Mouse (Mus musculus) urinary bladder, adult 2 months (tissue): ENCODE data around the gene Myo1b. TPM values are rescaled to one million over a fixed set of nuclear protein-coding genes. Genes with fewer than 3 reads are reported as not detected.

Source experiments
- DNase-seq: peaks from one replicate; pipeline ENCODE4 v3.0.0; 2022; ENCODE audit warnings: low spot score
- polyA plus RNA-seq: library from polyadenylated mRNA; depleted of rRNA; stranded (reverse); fragments of >200 nt; gene quantifications from 2 replicates; pipeline ENCODE4 v1.2.3, GENCODE M21; 2012

Myo1b gene
- polyA plus RNA-seq, 1 experiment: 28.2 TPM

DNA sequence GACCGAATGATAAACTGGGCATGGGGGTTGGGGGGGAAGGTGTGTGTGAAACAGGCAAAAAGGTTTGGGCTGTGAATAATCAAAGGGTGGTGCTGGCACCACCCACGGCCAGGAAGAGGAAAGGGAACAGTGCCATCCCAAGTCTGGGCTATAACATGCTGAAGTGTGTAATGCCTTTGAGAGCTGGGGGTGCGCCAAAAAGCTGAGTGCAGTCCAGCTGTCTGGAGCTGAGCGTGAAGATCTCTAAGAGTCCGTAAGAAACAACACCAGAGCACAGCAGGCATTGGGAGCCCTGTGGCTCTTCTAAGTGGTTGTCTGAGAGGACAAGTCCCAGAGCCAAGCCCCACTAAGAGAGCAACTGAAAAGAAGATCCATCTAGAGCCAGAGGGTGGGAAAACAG is 63.6 kb downstream of the Myo1b start:
- no peak for DNase-seq

DNA sequence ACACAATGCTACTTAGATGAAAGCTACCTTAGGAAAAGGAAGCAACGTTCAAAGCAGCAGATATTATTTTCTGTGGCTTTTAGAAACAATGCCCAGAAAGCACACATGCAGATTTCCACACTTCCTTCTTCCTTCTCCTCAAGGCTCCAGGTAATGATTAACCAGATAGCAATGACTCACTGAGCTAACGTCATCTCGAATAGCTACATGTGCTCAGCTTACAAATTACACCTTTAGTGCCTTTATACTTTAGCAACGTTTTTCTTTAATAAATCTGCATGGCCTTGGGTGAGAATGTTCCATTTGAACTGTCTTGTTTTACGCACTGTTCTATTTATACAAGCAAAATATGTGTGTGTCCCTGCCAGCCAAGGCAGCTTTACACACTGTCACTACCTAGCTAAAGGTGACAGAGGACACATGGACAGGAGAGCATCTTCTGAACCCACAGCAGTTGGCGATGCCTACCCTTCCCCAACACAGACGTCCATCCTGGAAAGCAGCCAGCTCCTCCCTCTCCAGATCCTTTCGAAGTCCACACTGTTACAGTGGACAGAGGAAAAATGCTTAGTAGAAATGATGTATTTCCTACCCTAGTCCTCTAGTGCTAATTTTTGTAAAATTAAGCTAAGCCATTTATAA is 66.2 kb downstream of the Myo1b start:
- DNase-seq: no peak

DNA sequence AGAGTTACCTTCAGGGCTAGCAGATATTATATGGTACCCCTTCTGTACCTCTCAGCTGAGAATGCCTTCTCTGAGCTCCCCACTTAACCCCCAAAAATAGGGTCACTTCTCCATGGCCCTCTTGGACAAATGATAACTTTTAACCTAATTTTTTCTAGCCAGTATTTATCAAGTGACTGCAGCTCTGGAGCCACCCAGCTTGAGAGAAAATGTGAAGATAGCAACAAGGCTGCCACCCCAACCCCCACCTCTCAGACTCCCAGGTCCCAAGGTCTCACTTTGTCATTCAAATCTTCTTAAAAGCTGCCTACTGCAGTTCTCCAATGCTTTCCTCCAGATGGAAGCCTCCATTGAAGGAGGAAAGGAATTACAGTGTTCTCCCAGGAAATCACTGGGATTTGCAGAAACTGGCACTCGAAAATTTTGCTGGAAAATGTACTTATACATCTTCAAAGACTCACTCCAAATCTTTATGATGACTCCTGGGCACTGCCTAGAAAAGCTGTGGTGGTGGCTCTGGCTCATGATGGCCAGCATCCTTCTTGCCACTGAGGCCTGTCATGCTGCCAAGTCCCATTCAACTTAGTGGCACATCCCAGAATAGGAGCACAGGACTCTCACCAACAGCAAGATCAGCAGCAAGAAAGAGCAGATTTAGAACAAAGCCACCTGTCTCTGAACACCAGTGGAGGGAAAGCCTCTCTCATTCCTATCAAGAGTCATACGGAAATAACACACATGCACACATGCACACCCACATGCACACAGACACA is 70.4 kb downstream of the Myo1b start:
- no peak for DNase-seq

DNA sequence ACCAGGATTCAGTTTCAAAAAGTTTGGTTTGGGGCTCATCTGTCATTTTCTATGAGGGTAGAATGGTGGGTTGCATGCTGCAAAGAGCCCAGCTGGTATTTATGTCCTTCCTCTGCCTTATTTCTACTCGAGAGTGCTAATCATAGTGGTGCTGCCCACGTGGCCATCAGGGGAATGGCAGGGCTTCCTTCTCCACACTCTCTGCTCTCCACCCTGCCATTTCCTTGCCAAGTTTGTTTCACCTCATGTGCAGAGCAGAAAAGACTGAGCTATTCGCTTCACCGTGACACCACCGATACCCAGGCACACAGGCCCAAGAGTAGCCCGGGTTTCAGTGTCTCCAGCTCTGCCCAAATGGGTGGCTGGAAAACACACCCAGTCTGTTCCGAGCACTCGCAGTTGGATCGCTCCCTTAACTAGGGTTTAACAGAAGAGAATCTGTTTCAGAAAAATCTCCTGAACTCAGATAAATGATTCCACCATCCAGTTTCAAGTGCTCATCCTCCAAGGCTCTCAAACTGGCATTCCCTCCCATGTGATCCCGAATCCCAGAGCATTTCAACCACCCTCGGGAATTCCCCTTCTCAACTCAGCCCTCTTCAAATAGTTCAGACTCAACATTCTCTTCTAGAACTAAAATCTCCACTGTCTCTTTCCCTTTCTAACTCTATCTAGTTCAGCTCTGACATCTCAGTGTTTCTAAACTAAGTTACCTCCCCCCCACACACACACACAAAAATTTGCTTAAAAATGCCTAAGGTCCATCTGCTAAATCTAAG is 77.8 kb downstream of the Myo1b start:
- no peak for DNase-seq

DNA sequence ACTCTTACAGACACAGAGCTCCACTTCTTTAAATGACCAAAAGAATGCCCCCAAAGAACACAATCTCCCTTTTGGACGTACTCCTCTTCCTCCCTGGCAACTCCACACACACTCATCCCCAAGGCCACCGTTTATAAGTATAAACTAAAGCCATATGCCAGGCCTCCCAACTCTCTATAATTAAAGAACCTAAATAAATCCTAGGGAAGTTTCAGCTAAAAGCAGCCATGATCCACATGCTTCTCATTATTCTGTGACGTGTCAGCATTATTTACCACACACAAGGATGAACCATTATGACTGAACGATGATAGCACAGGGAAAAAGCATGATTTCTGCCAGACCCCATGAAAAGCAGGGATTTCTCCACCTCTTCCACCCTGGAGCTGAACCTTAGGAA is 78.6 kb downstream of the Myo1b start:
- no peak for DNase-seq

DNA sequence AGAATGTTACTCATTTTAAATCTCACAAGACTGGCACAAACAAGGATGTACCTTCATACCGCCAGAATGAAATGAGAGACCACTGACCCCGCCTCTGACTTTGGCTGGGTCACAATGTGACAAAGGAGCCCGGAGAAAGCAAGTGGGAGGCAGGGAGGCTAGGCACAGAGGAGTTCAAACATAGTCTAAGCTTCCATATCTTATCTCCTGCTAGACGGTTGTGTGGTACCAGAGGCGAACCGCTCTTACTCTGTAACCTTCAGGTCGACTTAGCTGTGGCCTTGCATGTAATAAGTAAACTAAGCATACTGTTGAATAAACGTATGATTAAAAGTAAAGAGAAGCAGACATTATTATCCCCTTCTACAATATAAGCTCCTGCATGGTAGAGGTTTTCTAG is 80.1 kb downstream of the Myo1b start:
- DNase-seq: no peak

DNA sequence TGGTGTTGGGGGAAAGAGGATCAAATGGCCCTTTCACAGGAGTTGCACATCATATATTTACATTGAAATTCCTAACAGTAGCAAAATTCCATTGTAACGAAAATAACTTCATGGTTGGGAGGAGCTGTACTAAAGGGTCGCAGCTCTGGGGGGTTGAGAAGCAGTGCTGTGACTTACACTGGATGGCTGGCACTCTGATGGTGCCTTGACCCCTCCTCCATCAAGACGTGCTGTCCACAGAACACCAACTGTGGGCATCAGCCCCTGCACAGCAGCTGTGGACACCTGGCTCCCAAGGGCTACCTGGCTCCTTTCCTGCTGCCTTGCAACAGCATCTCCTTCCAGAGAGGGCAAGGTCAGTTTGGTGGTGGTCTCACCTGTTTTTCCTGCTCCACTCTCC is 81.8 kb downstream of the Myo1b start:
- no peak for DNase-seq

DNA sequence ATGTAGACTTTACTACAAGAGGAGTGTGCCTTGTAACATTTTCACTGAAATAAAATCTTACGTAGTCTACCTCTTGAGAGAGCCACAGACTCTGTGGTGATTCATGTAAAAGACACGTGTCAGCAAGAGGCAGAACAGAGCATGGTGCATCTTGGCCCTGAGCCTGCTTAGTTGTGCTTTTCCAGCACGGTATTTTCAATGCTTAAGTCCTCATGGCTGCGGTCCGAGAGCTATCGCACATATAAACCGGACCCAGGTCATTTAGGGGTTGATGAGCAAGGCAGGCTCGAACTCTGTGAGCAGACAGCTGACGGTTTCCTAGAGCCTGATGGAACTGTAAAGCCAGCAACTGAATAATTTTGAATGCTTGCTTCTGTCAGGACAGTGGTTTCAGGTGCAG is 86.5 kb downstream of the Myo1b start:
- no peak for DNase-seq

DNA sequence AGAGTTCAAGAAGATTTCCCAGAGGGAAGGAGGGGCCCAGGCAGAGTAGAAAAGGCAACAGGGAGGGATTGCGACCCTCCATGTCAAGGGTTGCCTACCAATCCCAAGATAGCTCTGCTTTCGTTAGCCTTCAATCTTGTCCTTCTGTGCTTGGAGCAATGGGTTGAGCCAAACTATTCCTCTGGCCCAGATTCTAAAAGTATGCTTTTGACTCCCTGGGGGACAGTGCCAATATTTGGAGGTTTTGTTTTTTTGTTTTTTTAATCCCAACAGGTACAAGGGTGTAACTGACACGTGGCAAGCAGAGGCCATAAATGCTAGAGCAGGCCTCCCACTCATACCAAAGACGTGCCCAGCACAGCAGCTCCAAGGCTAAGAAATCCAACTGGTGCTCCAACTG is 93.3 kb downstream of the Myo1b start:
- DNase-seq: no peak

DNA sequence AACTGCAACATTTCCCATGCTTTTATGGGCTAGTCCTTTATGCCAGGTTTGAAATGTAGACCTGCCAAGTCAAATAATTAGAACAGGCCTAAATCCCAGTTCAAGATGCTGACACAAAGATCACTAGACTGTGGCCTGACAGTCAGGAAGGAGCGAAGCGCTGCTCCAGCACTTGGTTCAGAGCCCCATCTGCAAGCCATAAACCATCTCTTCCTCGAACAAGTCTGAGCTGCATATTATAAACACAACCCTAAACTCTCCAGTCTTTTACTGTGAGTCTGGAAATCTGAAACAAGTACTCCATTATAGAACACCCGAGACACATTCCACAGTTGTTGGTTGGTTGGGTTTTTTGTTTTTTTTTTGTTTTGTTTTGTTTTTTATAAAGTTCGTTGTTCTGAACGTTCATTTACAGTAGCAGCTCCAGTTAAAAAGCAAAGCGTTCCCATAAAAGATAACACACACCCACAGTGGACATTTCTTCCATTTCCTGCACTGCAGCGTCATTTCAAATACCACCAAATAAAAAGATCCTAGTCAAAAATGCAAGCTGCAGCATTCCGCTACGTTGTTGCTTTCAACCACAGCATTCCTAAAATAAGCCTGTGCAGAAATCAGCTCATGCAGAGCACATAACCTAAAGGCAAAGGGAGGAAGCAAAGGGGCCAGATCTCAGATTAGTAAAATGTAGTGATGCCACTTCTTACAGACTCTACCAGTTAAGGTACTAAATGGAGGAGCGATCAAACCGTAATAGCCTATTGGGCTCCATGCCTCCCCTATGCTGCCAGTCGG is 94.0 kb downstream of the Myo1b start:
- no peak for DNase-seq

DNA sequence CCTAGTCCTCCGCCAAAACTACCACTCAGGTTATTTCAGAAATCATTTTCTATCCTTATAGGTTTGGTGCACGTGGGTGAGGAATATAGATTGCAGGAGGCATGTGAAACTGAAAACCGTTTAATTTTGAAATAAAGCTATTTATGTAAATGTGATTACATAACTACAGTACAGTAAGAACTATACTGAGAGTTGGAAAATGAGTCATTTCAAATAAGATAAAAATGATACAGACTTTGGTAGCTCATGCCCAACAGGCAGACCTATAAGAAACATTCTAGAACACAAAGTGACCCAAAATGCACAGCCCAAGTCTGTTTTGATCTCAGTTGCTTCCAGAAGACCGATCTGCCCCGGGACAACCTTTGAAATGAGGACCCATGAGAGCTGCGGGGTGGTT is 95.4 kb downstream of the Myo1b start:
- DNase-seq: no peak

DNA sequence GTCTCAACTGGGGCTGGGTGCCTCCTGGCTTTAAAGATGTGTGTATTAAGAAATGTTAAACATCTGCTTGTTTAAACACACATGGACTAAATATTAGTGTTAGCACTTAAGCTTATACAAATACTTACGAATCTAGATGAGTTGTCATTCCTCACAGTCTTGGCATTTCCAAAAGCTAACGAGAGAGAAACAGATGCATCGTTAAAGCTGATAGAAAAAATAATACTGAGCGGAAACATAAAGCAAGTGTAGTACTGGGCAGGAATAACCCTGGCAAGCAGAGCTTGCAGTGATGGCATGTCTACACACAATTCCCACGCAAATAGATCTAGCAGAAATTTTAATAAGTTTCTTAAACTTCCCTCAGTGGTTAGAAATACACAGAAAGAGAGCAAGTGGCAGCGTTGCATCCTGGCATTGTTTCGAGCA is 95.8 kb downstream of the Myo1b start:
- no peak for DNase-seq

DNA sequence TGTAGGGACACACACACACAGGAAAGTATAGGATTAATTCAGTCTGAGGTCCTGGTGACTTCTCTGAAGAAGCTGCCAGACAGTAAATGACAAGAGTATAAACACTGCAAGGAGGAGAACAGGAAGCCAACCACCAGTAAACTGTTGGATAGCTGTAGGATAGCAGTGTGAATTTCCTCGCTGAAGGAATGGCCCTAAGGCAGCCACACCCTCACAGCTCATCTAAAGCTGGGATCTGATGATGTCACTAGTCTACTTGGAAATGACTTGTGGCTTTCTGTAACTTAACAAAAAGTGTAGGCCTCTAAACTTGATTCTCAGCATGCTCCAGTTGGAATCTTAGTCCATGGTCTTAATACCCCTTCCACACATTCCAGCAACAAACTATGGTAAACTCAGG is 100.2 kb downstream of the Myo1b start:
- DNase-seq: no peak

DNA sequence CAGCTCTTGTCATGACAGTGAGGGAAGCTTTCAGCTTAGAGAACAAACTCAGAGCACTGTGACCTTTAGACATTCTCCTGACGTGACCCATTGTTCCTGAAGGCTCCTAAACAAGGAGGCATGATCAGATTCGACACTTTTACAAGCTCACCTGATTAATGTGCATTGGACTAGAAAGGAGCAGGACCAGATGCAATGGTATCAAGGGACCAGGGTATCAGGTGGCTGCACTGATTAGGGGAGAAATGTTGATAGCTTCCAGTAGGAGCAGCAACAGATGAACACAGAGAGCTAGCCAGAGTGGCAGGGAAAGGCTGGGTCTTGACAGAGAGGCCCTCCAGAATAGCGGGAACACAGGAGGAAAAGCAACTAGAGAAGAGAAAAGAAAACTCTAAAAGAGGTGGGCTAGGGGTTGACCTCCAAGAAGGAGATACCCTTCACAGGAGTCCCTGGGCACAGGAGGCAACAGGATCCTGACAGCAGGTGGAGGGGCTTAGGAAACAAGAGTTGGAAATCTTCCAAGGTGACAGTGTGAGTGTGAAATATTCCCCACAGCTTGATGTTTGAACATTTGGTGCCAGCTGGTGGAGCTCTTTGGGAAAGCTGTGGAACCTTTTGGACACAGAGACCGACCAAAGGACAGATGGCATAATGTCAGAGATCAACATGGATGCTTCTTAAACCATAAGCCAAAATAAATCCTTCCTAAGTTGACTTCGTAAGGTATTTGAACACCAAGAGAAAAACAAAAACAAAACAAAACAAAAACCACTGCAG is 100.8 kb downstream of the Myo1b start:
- no peak for DNase-seq

DNA sequence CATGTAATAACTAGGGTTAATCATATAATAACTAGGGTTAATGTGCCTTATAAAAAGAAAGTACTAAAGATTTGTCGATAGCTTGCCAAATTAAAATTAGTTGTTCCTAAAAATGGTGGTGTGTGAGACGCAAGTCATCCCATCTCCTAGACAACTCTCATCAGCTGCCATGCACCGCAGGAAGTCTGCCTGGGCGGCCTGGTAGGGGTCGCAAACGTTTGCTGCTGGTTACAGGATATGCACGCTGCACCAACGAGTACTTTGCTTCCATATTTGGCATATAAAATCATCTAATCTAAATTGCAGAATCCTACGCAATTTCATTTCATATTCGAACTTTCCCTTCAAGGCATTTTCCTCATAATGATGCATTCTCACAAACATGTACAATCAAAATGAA is 107.0 kb downstream of the Myo1b start:
- no peak for DNase-seq

DNA sequence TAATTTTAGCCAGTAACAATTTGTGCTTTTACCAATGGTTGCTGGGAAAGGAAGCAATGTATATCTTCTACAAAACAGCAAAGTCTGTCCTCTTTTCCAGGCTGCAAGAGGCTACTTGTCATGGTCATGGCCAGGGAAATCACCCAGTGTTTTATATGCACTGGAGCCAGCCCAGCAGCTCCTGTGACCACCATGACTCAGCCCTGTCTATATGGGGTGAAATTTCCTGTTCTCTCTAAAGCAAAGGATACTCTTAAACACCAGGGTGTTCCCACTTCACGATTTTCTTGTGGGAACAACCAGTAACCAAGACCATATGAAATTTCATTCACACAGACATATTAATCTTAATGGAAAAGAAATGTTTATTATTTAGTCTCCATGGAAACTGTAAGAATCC is 107.6 kb downstream of the Myo1b start:
- no peak for DNase-seq

DNA sequence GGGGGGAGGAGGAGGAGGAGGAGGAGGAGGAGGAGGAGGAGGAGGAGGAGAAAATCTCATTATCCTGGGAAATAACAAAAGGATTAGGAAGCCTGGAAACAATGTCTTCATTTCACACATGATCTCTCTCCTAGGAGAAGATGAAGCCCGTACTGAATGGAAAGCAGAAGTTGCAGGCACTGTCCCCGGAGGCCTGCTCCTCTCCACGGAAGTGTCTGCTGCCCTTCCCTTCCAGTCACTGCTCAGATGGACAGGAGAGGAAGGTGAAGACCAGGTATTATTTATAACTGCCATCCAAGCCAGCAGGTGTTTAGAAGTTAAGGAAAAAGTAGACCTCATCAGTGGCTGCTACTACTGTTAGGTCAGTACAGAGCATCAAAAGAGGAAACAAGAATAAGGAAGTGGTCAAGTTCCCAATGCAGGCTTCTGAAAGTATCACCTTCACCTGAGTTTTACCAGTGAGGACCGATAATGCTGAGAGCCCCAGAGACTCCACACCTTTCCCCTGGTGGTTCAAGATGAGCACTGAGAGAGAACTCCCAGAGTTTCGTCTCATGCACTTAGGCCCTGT is 110.7 kb downstream of the Myo1b start:
- no peak for DNase-seq

DNA sequence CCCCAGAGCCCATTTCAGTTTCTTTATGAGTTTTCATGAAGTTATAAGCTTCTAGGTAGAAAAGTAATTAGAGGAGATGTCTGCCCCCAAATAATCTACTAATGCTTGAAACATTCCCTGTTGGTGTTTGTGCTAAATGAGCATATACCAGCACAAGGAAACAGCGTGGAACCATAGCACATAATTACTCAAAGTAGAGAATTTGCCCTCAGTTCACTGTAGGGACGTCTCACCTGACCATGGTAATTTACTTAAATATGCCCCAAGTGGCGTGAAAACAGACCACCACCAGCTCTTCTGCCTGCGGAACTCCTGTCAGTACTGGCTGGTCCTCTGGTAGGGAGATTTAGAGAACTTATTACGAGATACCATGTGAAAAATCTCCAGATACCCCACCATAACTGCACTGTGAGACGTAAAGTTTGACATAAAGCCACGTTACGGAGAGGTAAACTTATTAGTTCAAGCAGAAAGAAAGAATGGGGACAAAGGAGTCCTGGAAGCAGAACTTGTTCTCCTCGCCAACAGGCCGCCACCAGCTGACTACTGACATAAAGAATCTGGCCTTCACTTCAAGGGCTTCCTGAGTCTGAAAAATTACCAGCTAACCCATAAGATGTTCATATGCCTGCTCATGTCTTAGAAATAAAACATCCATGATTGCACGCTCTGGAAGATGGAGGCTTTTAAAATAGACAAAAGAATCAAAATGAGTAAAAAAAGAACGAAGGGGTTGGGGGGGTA is 111.4 kb downstream of the Myo1b start:
- no peak for DNase-seq

DNA sequence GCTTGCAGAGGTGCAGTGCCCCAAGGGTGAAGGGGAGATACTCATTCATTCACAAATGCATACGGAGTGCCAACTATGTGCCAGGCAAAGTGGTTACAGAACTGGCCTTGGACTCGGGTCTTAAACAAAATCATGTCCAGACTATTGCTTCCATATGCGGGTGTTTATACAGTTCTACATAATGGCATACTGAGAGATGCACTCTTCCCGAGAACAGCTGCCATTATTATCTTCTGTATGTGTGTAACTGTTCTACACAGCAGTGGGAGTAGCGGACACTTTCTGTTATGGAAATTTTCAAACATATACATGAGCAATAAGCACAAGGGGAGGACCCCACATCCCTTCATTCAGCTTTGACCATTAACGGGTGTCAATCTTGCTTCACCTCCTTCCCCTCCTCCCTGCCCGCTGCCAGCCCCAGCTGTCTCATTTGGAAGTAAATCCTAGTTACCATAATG is 117.8 kb downstream of the Myo1b start:
- DNase-seq: no peak
